ENCODE assay signal across 8 mouse cellular contexts in the genomic region with DNA sequence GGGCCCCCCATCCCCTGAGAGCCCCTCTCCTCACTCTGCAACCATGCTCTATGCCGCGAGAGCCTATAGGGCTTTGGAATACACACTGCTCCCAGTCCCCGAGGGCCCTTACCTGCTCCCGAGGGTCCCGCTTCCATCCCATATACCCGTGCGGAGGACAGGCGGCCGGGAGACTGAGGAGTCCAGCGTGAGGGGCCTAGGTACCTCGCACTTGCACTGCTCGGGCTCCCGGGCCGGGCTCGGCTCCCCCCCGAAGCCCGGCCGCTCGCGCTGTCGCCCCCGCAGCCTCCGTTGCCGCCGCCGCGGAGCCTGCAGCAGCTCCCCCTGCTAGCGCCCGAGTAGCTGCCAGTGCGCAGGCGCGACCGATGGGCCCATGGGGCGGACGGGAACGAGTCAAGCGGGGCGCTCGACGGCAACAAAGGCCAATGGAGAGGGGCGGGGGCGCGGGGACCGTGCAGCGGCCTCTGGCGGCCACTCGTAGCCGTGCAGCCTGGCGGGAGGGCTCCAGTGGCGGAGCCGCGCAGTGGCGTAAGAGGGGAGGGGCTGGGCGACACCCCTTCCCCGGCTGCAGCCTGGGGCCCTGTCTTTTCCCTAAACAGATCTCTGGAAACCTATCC. TPM values are rescaled to one million over a fixed set of nuclear protein-coding genes. Genes with fewer than 3 reads are reported as not detected.
A peak's percentile ranks its signal among the peaks of the same experiment; 100 is the strongest.
DNase-seq lines count a peak whose midpoint lies in the region; ATAC-seq and TF ChIP-seq lines count a peak whose summit lies in the region.

A gene (minus strand): TSS at position 299 of the 617 bp plus-strand sequence.

- H3K27me3 ChIP-seq in E14TG2a.4 (ENCODE audit: insufficient read depth, low read length), result no peaks in the 10 kb centered on the region
- no peaks in the 10 kb centered on the region for H3K27me3 ChIP-seq in forebrain, embryonic 13.5 days
- H3K27me3 ChIP-seq in liver, postnatal 0 days (ENCODE audit: insufficient read depth, low read length), result no peaks in the 10 kb centered on the region
- no peaks in the 10 kb centered on the region; the same call in 1 of the 2 replicates for H3K27me3 ChIP-seq in neural tube, embryonic 14.5 days (ENCODE audit: control insufficient read depth, insufficient read depth, low read length)

- peak; percentile 91 for DNase-seq in c-Kit-positive CD71-positive TER-119-positive erythroid progenitor cells, embryonic 14.5 days (ENCODE audit: low spot score)
- DNase-seq in heart, postnatal 10 days, result peak; percentile 96 to 97
- peak; percentile 56 for DNase-seq in large intestine, adult 2 months (ENCODE audit: low read depth, low spot score)
- DNase-seq in liver, postnatal 0 days, result peak; percentile 95
- peak; percentile 95 for DNase-seq in testis, postnatal 10 days (ENCODE audit: low spot score)

- no peak for TF ChIP-seq EP300 in liver, postnatal 0 days (IDR thresholded peaks at IDR 0.05; ENCODE audit: low read depth)

- H3K4me2 ChIP-seq in forebrain, embryonic 13.5 days, result peak within 1 kb of the TSS; percentile 77
- peak within 1 kb of the TSS; percentile 99 for H3K4me2 ChIP-seq in liver, postnatal 0 days (ENCODE audit: low read depth, low read length)
- H3K4me2 ChIP-seq in neural tube, embryonic 14.5 days (ENCODE audit: low read depth, low read length), result peak within 1 kb of the TSS; percentile 64

- H3K9ac ChIP-seq in forebrain, embryonic 13.5 days, result peak within 1 kb of the TSS; percentile 97
- H3K9ac ChIP-seq in liver, postnatal 0 days (replicated peaks), result peak within 1 kb of the TSS; percentile 76
- peak within 1 kb of the TSS; percentile 97 for H3K9ac ChIP-seq in neural tube, embryonic 14.5 days (replicated peaks; ENCODE audit: low read depth, low read length)

- peak; percentile 85 for ATAC-seq in forebrain, embryonic 13.5 days
- ATAC-seq in liver, postnatal 0 days, result peak; percentile 92
- ATAC-seq in neural tube, embryonic 14.5 days (ENCODE audit: low read depth), result peak; percentile 87

- H3K4me3 ChIP-seq in E14TG2a.4 (replicated peaks; ENCODE audit: low read length), result peak within 1 kb of the TSS; percentile 100
- H3K4me3 ChIP-seq in forebrain, embryonic 13.5 days, result peak within 1 kb of the TSS; percentile 93
- peak within 1 kb of the TSS; percentile 87 for H3K4me3 ChIP-seq in liver, postnatal 0 days (ENCODE audit: low read depth, low read length)
- H3K4me3 ChIP-seq in neural tube, embryonic 14.5 days (ENCODE audit: low read depth, low read length), result peak within 1 kb of the TSS; percentile 94

- WGBS in forebrain, embryonic 13.5 days, result under 1% methylated on average over 40 of the region's 55 CpGs
- under 1% methylated on average over 55 of the region's 55 CpGs for WGBS in large intestine, adult 2 months
- under 1% methylated on average over 49 of the region's 55 CpGs for WGBS in liver, postnatal 0 days (ENCODE audit: insufficient replicate concordance)
- WGBS in neural tube, embryonic 14.5 days, result under 1% methylated on average over 54 of the region's 55 CpGs

- peak within 1 kb of the TSS; percentile 98 for H3K27ac ChIP-seq in forebrain, embryonic 13.5 days
- H3K27ac ChIP-seq in liver, postnatal 0 days (ENCODE audit: low read depth), result peak within 1 kb of the TSS; percentile 63
- H3K27ac ChIP-seq in neural tube, embryonic 14.5 days (ENCODE audit: low read depth, low read length), result peak within 1 kb of the TSS; percentile 97

- H3K36me3 ChIP-seq in E14TG2a.4 (ENCODE audit: insufficient read depth, low read length), result no peaks in the 10 kb centered on the region
- no peaks in the 10 kb centered on the region for H3K36me3 ChIP-seq in forebrain, embryonic 13.5 days (ENCODE audit: poor library complexity, severe bottlenecking)
- no peaks in the 10 kb centered on the region for H3K36me3 ChIP-seq in liver, postnatal 0 days (replicated peaks; ENCODE audit: insufficient read depth, low read length)
- no peaks in the 10 kb centered on the region for H3K36me3 ChIP-seq in neural tube, embryonic 14.5 days (ENCODE audit: control insufficient read depth, insufficient read depth, low read length)

- 0 out of 2 replicates have a peak, but pooled peaks have one; percentile 4 for TF ChIP-seq CTCF in E14TG2a.4 (conservative IDR thresholded peaks at IDR 0.05; ENCODE audit: low read length)
- TF ChIP-seq CTCF in liver, postnatal 0 days (IDR thresholded peaks at IDR 0.05; ENCODE audit: low read depth), result peak; percentile 99

- H3K9me3 ChIP-seq in E14TG2a.4 (ENCODE audit: low read length), result no peaks in the 10 kb centered on the region
- H3K9me3 ChIP-seq in forebrain, embryonic 13.5 days (replicated peaks), result no peaks in the 10 kb centered on the region
- no peaks in the 10 kb centered on the region for H3K9me3 ChIP-seq in liver, postnatal 0 days (ENCODE audit: low read length)
- H3K9me3 ChIP-seq in neural tube, embryonic 14.5 days (ENCODE audit: control insufficient read depth, low read length), result no peaks in the 10 kb centered on the region

- intact Hi-C loops in heart, postnatal 10 days (cut with DNase I), result loop anchor here (2.0 kb wide), 1 partner anchor 40 kb away; a partner anchor contains a TSS

- H3K4me1 ChIP-seq in E14TG2a.4 (replicated peaks; ENCODE audit: low read depth, low read length), result peaks cover 36% of the 10 kb centered on the region
- H3K4me1 ChIP-seq in forebrain, embryonic 13.5 days, result peaks cover 52% of the 10 kb centered on the region
- H3K4me1 ChIP-seq in liver, postnatal 0 days (ENCODE audit: insufficient read depth), result peaks cover 21% of the 10 kb centered on the region
- H3K4me1 ChIP-seq in neural tube, embryonic 14.5 days (ENCODE audit: control insufficient read depth, insufficient read depth, low read length), result peaks cover 32% of the 10 kb centered on the region

RNA-seq across cellular contexts. Expression of the gene that starts here (rescaled TPM):
- 18.5 and 21.9 TPM in 2 replicates for polyA plus RNA-seq in forebrain, embryonic 13.5 days (2015; fragmentation: Nextera tagmentation; extraction: Ambion mirVana)
- total RNA-seq in heart, postnatal 10 days (2021), result 10 to 100 TPM; 16.0 to 18.6 TPM
- polyA plus RNA-seq in large intestine, adult 2 months (2012; rRNA removed), result 6.2 and 11.0 TPM in 2 replicates
- 0.94 and 0.97 TPM in 2 replicates for polyA plus RNA-seq in liver, postnatal 0 days (2015; fragmentation: Nextera tagmentation; extraction: Ambion mirVana)
- 15.7 and 18.8 TPM in 2 replicates for polyA plus RNA-seq in neural tube, embryonic 14.5 days (2014; fragmentation: Nextera tagmentation; extraction: Ambion mirVana)

Comparison
In these comparisons a context has a peak if more than half of its experiments do, and no peak if none do; other contexts are left out.
1. Peak in every context shown above with its lines: DNase-seq, ATAC-seq, H3K4me3 ChIP-seq and H3K27ac ChIP-seq.
2. Peak in DNase-seq, ATAC-seq, H3K4me3 ChIP-seq, H3K27ac ChIP-seq, H3K9ac ChIP-seq and H3K4me2 ChIP-seq in liver, postnatal 0 days; RNA of the gene not detected or under 1 TPM.